Mouse (Mus musculus): ENCODE measurements around the gene Cdc42bpb. TPM values are rescaled to one million over a fixed set of nuclear protein-coding genes. Genes with fewer than 3 reads are reported as not detected.

The Cdc42bpb gene
- total and polyA plus RNA-seq, 2 experiments from 2014 or later, result 28.4 to 229 TPM

GRCm38 (mm10) chr12:111331573-111331972 is 45.9 kb downstream of the Cdc42bpb start:
- peaks cover 46% of the 10 kb centered on the region; the same call in 1 of the 2 replicates for H3K36me3 ChIP-seq (ENCODE audit: insufficient read depth, low read length)
- TF ChIP-seq CTCF (IDR thresholded peaks at IDR 0.05; ENCODE audit: low read depth), result no peak
- no peaks in the 10 kb centered on the region for H3K4me1 ChIP-seq (ENCODE audit: insufficient read depth, low read length)
- WGBS, result 77% methylated on average over 9 of the region's 9 CpGs
- no peak overlapping the region for H3K9ac ChIP-seq (replicated peaks; ENCODE audit: low read length)
- DNase-seq (ENCODE audit: low spot score) (no peak), ATAC-seq (no peak)
- H3K27me3 ChIP-seq (ENCODE audit: insufficient read depth, low read length), result no peaks in the 10 kb centered on the region
- no peak overlapping the region for H3K4me3 ChIP-seq (ENCODE audit: low read length)
- no peak overlapping the region for H3K4me2 ChIP-seq (ENCODE audit: low read depth, low read length)
- H3K9me3 ChIP-seq (ENCODE audit: low read length), result no peaks in the 10 kb centered on the region
- 0 out of 2 replicates have a peak overlapping the region, but pooled peaks have one; percentile 36 for H3K27ac ChIP-seq

DNA sequence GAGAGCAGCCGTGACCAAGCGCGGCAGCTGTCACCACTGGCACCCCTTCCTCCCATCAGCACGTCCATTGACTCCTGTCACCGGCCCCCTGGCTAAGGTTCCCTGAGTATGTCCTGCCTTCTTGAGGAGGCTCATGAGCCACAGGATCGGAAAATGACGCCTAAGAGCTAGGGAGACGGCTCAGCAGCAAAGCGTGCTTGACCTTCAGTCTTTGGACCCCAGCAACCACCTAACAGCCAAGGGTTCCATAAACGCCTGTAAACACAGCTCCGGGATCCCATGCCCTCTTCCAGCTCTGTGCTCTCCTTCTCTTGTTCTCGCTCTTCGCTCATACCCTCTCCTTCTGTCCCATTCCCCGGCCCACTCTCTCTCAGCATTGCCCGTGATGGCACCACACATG is 48.2 kb downstream of the Cdc42bpb start:
- no peak overlapping the region for H3K27ac ChIP-seq
- no peak for TF ChIP-seq CTCF (IDR thresholded peaks at IDR 0.05; ENCODE audit: low read depth)
- WGBS, result 95% methylated on average over 15 of the region's 15 CpGs
- H3K36me3 ChIP-seq (ENCODE audit: insufficient read depth, low read length), result peaks cover 42% of the 10 kb centered on the region
- H3K4me3 ChIP-seq (ENCODE audit: low read length), result no peak overlapping the region
- no peaks in the 10 kb centered on the region for H3K4me1 ChIP-seq (ENCODE audit: insufficient read depth, low read length)
- ATAC-seq, result no peak
- no peaks in the 10 kb centered on the region for H3K9me3 ChIP-seq (ENCODE audit: low read length)
- H3K9ac ChIP-seq (replicated peaks; ENCODE audit: low read length), result no peak overlapping the region
- no peak for DNase-seq (ENCODE audit: low spot score)
- H3K4me2 ChIP-seq (ENCODE audit: low read depth, low read length), result no peak overlapping the region
- H3K27me3 ChIP-seq (ENCODE audit: insufficient read depth, low read length), result no peaks in the 10 kb centered on the region

DNA sequence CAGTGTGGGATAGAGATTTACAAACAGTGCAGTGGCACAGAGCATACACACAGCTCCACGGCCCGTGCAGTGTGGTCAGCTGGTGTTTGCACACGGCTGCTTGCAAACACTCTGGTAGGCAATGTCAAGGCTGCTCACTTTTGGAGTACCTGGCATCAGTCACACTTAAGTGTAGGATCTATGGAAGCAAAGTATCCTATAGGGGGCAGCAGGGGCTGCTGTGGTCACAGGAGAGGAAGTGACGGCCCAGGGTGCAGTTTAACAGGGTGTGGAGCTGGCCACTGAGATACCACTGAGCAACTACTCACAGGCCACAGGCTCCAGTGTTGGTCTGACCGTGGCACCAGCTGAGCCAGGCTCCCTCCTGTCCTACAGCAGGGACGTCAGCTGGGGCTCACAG is 49.2 kb downstream of the Cdc42bpb start:
- H3K4me3 ChIP-seq (ENCODE audit: low read length), result no peak overlapping the region
- ATAC-seq (no peak), DNase-seq (ENCODE audit: low spot score) (no peak)
- peaks cover 46% of the 10 kb centered on the region for H3K36me3 ChIP-seq (ENCODE audit: insufficient read depth, low read length)
- H3K9ac ChIP-seq (replicated peaks; ENCODE audit: low read length), result no peak overlapping the region
- 79% methylated on average over 6 of the region's 6 CpGs for WGBS
- H3K4me2 ChIP-seq (ENCODE audit: low read depth, low read length), result no peak overlapping the region
- no peaks in the 10 kb centered on the region for H3K27me3 ChIP-seq (ENCODE audit: insufficient read depth, low read length)
- TF ChIP-seq CTCF (IDR thresholded peaks at IDR 0.05; ENCODE audit: low read depth), result peak; percentile 41
- H3K4me1 ChIP-seq (ENCODE audit: insufficient read depth, low read length), result no peaks in the 10 kb centered on the region
- no peaks in the 10 kb centered on the region for H3K9me3 ChIP-seq (ENCODE audit: low read length)
- no peak overlapping the region for H3K27ac ChIP-seq

GRCm38 (mm10) chr12:111325744-111326424 is 51.6 kb downstream of the Cdc42bpb start:
- peaks cover 71% of the 10 kb centered on the region for H3K36me3 ChIP-seq (ENCODE audit: insufficient read depth, low read length)
- H3K4me2 ChIP-seq (ENCODE audit: low read depth, low read length), result no peak overlapping the region
- no peak overlapping the region for H3K27ac ChIP-seq
- H3K9ac ChIP-seq (replicated peaks; ENCODE audit: low read length), result no peak overlapping the region
- no peak for TF ChIP-seq CTCF (IDR thresholded peaks at IDR 0.05; ENCODE audit: low read depth)
- no peaks in the 10 kb centered on the region for H3K27me3 ChIP-seq (ENCODE audit: insufficient read depth, low read length)
- WGBS, result 92% methylated on average over 18 of the region's 18 CpGs
- no peak overlapping the region for H3K4me3 ChIP-seq (ENCODE audit: low read length)
- DNase-seq (ENCODE audit: low spot score) (no peak), ATAC-seq (no peak)
- H3K9me3 ChIP-seq (ENCODE audit: low read length), result no peaks in the 10 kb centered on the region
- no peaks in the 10 kb centered on the region for H3K4me1 ChIP-seq (ENCODE audit: insufficient read depth, low read length)

GRCm38 (mm10) chr12:111324949-111325348 is 52.6 kb downstream of the Cdc42bpb start:
- no peaks in the 10 kb centered on the region for H3K4me1 ChIP-seq (ENCODE audit: insufficient read depth, low read length)
- no peak overlapping the region for H3K4me2 ChIP-seq (ENCODE audit: low read depth, low read length)
- no peaks in the 10 kb centered on the region for H3K27me3 ChIP-seq (ENCODE audit: insufficient read depth, low read length)
- no peak overlapping the region for H3K9ac ChIP-seq (replicated peaks; ENCODE audit: low read length)
- no peak for ATAC-seq
- no peaks in the 10 kb centered on the region for H3K9me3 ChIP-seq (ENCODE audit: low read length)
- DNase-seq (ENCODE audit: low spot score), result no peak
- no peak overlapping the region for H3K4me3 ChIP-seq (ENCODE audit: low read length)
- no peak for TF ChIP-seq CTCF (IDR thresholded peaks at IDR 0.05; ENCODE audit: low read depth)
- peaks cover 77% of the 10 kb centered on the region for H3K36me3 ChIP-seq (ENCODE audit: insufficient read depth, low read length)
- WGBS, result 90% methylated on average over 12 of the region's 12 CpGs
- H3K27ac ChIP-seq, result no peak overlapping the region

- DNase-seq (ENCODE audit: low spot score) (no peak), ATAC-seq (no peak)
- 87% methylated on average over 21 of the region's 21 CpGs for WGBS
- Histone ChIP-seq H3K9me3 (ENCODE audit: low read length) (no peaks in the 10 kb centered on the region), H3K27ac (no peak overlapping the region), H3K4me1 (ENCODE audit: insufficient read depth, low read length) (no peaks in the 10 kb centered on the region), H3K4me2 (ENCODE audit: low read depth, low read length) (no peak overlapping the region), H3K9ac (replicated peaks; ENCODE audit: low read length) (no peak overlapping the region), H3K36me3 (ENCODE audit: insufficient read depth, low read length) (peaks cover 80% of the 10 kb centered on the region), H3K27me3 (ENCODE audit: insufficient read depth, low read length) (no peaks in the 10 kb centered on the region), H3K4me3 (ENCODE audit: low read length) (no peak overlapping the region)
- no peak for TF ChIP-seq CTCF (IDR thresholded peaks at IDR 0.05; ENCODE audit: low read depth)
Measured at GRCm38 (mm10) chr12:111324536-111324935, 53.0 kb downstream of the Cdc42bpb start.

- WGBS, result 88% methylated on average over 4 of the region's 4 CpGs
- Histone ChIP-seq H3K9me3 (ENCODE audit: low read length) (no peaks in the 10 kb centered on the region), H3K4me2 (ENCODE audit: low read depth, low read length) (no peak overlapping the region)
Measured at GRCm38 (mm10) chr12:111323423-111323822, 54.1 kb downstream of the Cdc42bpb start.

More at GRCm38 (mm10) chr12:111323423-111323822, 54.1 kb downstream of the Cdc42bpb start:
- no peak overlapping the region for H3K9ac ChIP-seq (replicated peaks; ENCODE audit: low read length)
- TF ChIP-seq CTCF (IDR thresholded peaks at IDR 0.05; ENCODE audit: low read depth), result no peak
- no peak overlapping the region for H3K4me3 ChIP-seq (ENCODE audit: low read length)
- peaks cover 87% of the 10 kb centered on the region for H3K36me3 ChIP-seq (ENCODE audit: insufficient read depth, low read length)
- H3K4me1 ChIP-seq (ENCODE audit: insufficient read depth, low read length), result no peaks in the 10 kb centered on the region
- DNase-seq (ENCODE audit: low spot score), result no peak
- no peak for ATAC-seq
- H3K27me3 ChIP-seq (ENCODE audit: insufficient read depth, low read length), result no peaks in the 10 kb centered on the region
- H3K27ac ChIP-seq, result no peak overlapping the region
